Mouse (Mus musculus) gastrocnemius, postnatal 10 days (tissue): ENCODE results near the gene Ptprm. TPM values are rescaled to one million over a fixed set of nuclear protein-coding genes. Genes with fewer than 3 reads are reported as not detected.

Experiments used
- DNase-seq: peaks from one replicate; pipeline ENCODE4 v3.0.0; 2021; ENCODE audit warnings: mixed read lengths
- total RNA-seq, 2 experiments: library from RNA; stranded (reverse); gene quantifications; 2 replicates each; pipeline ENCODE4 v1.2.3; 2021

Gene Ptprm
- total RNA-seq, 2 experiments from 2014 or later, result 40.2 to 48.8 TPM

DNA sequence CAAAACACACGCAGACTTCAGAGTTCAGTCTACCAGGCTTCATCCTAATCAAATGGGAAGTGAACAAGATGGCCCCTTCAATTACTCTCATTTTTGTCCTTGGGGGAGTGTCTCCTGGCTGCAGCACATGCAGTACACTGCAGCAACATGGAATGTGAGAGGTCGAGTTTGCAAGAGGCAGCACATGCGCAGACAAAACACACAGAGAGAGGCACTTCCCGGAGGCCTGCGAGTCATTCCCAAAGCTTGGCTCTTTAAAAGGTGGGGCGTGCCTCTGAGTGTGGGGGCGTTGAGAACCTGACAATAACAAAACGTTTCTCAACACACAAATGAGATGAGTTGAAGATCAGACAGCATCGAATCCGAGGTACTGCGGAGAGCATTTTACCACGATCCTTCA is 215.3 kb downstream of the Ptprm start:
- no peak for DNase-seq

DNA sequence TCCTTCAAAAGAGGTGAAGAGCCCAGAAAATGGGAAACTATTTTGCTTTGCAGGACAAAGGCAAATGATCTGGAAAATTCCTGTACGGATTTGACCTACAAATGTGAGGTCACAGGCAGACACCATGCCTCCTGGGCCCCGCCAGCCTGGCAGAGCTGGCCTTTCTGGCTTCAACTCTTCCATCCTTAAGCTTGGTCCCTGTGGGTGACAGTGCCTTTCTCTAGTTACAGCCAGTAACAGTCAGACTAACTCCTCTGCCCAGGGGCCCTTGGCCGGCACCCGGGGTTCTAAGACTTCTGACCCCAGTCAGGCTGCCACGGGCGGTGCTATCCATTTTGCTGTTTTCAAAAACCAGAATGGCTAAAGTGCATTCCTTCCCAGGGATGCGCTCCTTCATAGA is 217.4 kb downstream of the Ptprm start:
- no peak for DNase-seq

DNA sequence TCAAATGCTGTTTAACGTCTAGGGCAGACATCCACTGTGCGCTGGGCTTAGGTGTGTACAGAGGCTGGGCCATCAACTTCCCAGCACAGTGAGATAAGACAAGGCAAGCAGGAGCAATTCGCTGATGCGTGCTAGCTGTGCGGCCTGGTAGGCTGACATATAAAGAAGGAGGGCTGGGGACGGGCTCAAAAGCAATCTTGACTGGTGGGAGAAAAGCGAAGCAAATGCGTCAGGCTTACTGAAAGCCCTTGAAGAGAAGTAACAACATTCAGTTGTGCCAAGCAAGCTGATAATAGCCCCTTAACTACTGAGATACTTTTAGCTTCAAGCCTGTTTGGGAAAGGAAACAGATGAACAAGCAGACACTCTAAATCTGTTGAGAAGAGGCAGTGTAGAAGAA is 217.8 kb downstream of the Ptprm start:
- no peak for DNase-seq

DNA sequence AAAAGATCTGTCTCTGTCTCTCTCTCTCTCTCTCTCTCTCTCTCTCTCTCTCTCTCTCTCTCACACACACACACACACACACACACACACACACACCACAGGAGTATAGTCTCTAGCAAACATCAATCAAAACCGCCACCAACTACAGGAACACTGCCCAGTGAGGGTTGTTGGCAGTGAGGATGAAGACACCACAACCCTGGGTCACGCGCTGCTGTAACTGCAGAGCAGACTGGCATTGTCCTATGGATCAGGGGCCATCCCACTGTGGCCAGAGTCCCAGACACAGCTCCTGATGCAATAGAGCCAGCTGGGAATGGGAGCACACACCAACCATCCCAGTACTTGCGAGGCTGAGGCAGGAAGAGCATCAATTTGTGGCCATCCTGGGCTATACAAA is 220.0 kb downstream of the Ptprm start:
- no peak for DNase-seq

DNA sequence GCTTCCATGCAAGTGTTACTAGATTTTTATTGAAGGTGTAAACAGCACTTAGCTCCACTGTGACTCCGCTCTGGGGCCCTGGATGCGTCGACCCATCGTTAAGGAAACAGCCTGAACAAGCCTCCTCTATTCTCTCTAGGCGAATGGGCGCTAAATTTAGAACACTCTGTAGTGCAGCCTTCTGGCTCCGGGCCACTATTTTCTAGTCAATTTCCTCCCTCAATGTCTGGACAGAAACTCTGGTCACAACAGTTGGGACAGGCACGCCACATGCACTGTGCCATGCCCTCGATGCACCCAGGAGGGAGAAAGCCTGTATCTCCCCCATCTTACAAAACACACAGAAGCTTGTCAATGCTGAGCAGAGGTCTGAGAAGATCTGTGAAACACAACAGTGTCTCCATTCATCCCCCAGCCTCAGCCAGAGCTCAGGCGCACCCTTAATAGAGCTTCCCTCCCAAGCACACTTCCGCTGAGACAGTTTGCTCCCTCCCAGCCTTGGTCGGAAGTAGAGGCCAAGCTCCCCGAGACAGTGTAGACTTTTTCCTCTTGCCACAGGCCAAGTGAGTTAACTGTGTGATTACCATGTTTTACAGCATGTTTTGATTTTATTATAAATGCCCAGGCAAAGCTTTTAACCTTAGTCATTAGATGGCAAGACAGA is 220.7 kb downstream of the Ptprm start:
- DNase-seq, result peak; percentile 50

DNA sequence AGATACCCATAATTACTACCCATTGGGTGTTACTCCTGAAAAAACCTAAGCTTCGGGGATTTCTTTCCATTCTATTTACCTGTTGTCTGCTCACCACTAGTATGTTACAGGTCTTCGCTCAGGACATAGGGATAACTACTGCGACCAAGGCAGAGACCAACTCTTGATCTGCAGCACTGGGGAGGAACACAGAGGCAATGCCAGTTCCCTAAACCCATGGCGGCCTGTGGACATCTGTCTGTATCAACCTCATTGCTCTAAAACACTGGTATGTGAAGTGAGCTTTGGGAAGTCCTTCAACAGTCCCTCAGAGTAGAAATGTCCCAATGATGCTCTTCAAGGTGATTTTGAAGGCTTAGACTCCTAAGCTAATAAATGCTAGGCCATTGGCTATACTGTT is 221.2 kb downstream of the Ptprm start:
- DNase-seq, result no peak

DNA sequence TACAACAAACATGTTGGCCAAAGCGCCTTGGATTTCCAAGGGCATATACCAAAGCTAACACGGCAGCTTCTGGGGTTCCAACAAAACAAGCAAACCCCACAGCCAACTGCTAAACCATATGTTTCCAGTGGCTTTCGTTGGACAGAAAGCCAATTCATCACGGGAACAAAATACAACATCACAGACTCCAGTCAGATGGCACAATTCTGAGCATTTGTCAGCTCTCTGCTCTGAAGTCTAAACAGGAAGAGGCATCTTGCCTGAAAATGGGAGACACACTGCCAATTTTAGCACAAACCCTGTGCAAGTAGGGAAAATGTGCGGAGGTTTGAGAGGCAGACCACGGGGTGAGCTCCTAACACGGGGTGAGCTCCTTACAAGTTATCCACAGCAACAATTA is 226.7 kb downstream of the Ptprm start:
- no peak for DNase-seq

DNA sequence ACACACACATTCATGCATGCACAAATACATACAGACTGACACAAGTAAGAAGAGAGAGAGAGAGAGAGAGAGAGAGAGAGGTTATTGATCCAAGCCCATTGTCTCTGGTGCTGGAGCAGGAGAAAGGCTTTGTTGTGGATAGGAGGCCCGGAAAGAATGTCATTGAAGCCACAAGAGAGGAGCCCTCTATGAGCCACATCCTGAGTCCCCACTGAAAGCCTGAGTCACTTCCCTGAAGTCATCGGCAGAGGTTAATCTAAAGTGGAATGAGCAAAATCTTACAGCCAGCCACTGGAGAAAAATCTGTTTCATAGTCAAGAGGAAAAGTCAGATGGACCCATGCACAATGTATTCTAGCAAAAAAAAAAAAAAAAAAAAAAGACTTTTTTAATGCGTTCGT is 228.7 kb downstream of the Ptprm start:
- no peak for DNase-seq

DNA sequence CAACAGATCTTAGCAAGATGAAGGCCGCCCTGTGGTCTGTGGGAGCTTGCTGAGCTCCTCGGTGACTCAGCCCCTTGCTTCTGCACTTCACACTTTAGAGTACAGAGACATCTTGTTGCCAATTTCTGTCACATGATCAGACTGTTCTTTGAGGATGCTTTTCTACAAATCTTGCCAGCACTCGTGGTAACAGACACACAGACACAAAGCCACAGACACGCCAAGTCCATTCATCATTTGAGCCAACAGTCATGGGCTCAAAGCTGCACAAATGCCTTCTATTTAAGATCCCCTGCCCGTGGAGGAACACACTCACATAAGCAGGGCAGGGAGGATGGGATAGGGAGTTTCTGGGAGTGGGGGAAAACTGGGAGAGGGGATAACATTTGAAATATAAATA is 230.0 kb downstream of the Ptprm start:
- DNase-seq, result no peak

DNA sequence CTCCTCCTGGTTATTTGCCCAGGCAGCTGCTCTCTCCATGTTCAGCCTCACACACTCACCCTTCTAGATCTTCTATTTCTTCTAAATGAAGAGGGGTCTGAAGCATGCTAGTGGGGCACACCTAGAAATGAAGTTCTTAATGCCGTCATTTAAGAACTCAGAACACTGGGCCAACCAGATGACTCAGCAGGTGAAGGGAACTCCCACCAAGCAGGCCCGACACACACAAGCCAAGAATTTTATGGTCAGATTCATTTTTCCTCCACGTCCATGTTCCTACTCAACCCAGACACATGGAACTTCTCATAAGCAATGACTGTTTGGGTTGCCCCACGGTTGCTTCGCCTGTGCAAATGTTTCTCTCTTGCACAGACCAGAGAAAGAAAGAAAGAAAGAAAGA is 230.5 kb downstream of the Ptprm start:
- DNase-seq, result no peak

DNA sequence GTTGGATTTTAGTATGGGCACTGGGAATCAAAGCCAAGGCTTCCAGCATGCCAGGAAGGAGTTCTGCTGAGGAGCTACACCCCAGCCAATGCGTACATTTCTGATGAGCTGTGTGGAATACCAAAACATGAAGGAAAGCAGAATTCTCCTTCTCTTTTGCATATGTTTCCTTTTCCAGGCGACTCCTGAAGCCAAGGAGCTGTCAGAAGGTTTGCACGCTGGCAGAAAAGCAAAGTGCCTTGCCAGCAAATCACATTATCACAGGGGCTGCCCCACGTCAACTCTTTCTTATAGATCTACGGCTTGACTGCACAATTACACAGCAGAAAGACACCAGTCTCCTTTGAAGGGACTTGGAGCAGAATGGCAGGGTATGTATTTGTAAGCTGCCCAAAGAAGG is 233.4 kb downstream of the Ptprm start:
- DNase-seq, result no peak

DNA sequence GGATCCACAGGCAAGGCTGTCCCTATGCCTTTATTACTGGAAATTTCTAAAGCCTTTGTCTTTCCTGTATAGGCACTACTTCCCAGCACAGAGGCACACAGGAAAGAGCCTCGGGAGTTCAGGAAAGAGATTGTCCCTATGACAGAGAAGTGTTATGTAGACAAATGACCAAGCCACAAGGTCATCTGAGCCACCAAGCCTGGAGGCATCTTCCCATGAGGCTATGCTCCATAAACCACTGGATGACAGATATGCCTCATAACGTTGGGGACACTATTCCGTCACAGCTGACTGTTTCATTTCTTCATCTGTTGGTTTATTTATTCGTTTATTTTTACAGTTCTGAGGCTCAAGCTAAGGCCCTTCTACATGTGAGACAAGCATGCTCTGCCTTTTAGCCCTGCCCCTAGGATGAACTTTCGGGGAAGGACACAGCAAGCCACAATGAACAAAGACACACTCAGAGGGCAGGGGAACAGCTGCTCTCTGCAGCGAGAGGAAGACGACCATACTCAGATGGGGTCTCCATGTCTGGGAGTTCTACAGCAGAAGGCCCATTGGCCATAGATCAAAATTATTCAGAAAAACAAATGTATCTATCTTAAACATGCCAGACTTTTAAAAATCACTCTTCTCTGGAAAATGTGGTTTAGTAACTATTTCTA is 235.4 kb downstream of the Ptprm start:
- DNase-seq, result no peak

DNA sequence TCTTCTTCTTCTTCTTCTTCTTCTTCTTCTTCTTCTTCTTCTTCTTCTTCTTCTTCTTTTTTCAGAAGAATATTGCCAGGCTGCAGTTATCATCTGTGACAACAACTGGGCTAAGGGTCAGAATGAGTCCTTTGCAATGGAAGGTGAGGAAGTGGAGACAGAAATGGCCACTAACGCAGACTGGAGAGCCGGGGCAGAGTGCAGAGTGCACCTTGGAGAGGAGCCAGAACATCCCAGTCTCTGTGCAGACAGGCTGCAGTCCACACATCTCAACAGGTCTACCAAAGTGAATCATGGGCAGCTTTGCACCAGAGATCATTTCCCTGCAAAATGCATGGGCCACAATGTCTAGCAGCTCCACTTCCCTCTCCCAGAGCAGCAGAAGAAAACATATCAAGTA is 239.4 kb downstream of the Ptprm start:
- no peak for DNase-seq

DNA sequence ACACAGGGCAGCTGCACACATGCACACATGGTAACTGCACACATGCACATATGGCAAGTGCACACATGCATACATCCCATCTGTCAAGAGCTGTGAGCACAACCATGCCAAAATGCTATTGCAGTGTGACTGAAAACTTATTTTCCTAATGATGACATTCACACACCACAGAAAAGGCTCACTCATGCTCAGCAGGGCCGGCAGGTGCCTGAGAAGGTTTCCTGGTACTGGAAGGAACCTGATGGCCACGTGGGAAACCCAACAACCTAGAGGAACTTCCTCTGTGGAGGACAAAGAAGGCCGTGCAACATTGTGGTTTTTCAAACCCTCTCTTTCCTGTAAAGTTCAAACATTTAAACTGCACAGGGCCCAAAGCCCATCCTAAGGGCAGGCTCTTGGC is 241.6 kb downstream of the Ptprm start:
- no peak for DNase-seq

DNA sequence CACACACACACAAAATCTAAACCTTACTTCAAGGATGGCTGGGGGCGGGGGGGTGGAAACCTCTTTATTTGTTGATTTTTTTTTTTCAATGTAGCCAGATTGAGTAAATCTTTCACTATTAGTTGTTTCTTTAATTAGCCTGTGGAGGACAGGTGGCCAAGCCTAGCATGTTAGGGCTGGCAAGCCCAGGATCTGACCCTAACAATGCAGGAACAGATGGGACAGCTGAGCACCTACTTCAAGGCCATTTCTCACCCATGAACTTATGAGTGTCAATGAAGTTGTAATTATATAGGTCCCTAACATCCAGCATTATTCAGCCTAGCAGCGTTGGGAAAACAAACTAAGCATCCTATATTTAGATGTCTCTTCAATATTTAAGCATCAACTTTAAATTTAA is 248.1 kb downstream of the Ptprm start:
- no peak for DNase-seq

DNA sequence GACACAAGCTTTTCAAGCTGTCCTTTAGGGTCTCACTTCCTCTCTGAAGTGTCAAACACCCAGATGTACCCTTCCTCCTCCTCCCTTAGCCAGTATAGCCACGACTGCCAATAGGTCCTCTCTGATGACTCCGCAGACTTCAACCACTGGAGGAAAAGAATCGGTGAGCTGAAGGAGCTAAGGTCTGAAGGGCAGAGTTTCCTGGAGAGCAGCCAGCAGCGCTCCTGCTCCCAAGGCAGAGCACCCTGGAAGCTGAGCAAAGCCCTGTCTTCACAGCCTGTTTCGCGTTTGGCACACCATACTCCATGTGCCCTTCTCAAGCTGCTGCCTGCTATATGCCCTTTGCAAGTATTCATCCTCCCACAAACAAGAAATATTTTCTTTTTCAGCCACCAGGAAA is 252.2 kb downstream of the Ptprm start:
- peak; percentile 17 for DNase-seq

DNA sequence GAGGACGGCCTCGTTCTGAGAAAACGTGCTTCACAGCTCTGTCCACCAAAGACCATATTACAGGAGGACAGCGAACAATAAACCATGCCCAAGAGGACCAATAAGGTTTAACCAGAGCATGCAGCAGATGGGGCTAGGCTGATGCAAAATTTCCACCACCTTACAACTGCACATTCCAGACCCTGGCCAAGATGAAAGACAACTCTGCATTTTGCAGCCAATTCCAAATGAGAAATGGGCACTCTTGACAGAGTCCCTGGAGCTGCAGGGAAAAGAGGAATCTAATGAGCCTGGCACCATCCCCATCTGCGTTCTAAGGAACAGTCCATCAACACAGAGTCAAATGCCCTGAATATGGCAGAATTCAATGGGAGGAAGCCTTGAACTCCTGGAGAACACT is 263.3 kb downstream of the Ptprm start:
- DNase-seq, result no peak

DNA sequence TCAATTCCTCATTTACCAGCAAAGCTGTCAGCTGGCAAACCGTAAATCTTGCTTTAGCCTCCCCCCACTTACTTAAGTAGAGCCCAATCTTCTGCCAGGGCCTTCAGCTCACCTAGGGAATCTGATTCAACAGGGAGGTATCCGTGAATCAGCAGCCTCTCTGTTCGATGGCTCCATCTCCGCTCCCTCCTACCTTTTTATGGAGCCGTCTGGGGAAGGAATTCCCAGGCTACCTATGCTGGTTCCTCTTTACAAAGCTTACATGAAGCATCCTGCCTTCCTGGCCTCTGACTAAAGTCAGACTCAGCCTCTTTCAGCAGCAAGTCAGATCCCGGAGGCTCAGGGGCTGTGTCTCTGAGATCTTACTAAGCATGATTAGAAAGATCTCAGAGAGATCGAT is 264.1 kb downstream of the Ptprm start:
- no peak for DNase-seq

DNA sequence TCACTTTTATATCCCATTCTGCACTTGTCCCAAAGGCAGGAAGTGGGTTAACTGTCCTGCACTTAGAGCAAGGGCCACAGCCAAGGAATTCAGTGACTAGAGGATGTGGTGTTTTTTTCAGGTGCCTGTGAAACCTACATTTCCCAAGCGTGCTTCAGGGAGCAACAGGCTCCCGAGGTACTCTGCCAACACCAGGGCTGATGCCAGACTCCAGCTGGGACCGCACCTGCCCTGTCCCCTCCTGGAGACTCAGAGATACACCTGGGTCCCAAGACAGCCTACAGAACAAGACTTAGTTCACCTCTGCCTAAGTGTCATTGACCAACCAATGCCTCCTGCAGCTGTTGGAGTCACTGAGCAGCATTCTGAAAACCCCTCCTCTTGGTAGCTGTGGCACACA is 264.6 kb downstream of the Ptprm start:
- no peak for DNase-seq

DNA sequence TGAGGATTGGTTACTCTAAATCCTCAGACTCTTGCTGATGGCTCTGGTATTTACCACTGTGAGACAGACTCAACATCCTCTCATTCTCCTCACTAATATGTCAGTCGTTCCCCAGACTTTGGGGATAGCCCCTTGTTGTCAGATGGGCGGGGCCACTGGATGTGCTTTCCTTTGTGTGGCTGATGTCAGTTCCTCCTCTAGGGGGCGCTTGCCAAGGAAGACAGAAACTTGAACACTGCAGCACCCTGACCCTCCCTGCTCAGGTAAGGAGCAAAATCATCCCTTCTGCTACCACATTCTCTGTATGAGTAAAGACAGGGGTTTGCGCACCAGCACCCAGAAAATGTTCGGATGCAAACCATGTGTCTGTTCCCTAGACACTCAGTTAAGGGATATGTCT is 266.7 kb downstream of the Ptprm start:
- DNase-seq, result peak; percentile 17

DNA sequence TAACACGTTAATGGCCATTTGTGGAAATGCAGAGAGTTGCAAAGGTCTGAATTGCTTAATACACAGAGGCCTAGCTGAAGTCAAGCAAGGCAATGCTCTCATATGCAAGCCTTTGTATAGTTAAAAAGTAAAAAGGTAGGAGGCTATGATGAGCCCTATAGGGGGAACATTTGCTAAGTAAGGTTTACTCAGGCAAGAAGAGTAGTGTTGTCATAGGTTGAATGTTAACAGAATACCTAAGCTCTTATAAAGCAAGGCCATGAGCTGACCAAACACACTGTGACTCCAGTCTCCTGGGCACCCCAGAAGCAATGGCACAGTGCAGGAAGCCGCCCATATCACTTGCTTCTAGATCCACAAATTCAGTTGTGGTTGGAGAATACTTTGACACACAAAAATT is 267.4 kb downstream of the Ptprm start:
- DNase-seq, result no peak

DNA sequence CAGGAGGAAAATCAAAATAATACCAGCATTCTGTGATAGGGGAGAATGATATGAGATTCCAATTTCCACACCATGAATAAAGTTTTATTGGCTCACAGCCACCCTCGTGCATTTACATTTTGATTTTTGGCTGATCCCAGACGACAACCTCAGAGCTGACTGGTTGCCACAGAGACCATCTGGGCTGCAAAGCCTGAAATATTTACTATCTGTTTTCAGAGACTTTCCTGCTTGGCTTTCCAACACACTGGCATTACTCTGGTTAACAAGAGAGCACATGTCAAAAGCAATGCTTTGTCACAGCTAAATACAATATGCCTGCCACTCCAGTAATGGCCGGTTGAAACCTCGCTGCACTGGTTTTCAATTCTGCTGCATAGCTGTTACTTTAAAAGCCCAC is 269.8 kb downstream of the Ptprm start:
- DNase-seq, result no peak

DNA sequence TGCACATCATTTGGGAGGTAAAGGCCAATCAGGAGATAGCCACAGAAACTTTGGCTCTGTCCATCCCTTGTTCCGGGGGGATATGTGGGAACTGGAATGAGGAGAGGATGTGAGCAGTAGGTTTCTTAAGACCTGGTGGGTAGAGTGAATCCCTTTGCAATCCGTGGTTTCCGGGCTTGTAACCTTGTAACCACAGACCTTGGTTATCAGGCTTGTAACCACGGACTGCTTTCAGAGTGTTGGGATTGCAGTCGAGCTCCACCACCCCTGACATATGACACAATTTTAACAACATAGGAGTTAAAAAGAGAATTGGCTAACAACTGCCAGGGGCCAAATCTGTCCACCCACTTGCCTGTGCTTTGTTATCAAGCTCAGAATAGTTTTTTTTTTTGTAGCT is 270.2 kb downstream of the Ptprm start:
- no peak for DNase-seq

DNA sequence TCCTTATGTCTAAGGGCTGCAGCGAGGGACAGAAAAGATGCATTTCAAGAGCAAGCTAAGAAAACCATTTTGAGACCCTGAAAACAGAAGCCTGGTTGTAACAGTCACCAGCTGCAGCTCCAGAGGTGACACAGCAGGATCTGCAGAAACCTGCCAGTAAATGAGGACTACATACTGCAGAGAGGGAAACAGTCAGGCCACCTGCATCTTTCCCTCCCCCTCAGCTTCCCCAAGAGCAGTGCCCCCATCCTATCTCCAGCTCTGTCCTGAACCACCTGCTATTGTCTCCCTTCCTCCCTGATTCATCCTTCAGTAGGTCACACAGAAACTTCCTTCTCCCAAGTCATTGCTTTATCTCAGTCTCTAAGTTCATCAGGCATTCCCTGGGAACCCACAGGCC is 274.7 kb downstream of the Ptprm start:
- DNase-seq, result no peak

DNA sequence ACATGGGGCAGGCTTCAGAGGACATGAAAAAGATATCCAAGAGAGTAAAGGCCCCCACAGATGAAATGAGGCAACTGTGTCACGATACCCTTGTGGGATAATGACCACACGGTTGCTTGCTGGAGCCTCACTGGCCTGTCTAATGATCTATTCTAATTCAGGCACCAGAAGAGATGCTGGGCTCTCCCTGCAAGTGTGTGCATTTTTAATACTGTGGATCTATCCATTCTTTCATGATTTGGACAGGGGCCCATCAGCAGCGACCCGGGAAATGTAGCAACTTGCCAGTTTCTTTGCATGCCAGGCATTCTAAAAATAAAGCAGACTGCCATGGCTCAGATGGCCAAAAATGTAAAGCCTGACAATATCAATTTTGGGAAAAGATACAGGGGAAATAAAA is 280.7 kb downstream of the Ptprm start:
- no peak for DNase-seq
